Mouse (Mus musculus) cerebellum, adult (tissue): ENCODE results near the gene Olfr769.
"Not testable (repeated sequence)": the region's sequence is repeated elsewhere in the genome, so short reads cannot be mapped to it uniquely, and the experiment has no call there.

ENCODE experiments used
- ATAC-seq: cut with Nextera tagmentation; 2 replicates; pipeline ENCODE4 v1.9.2; 2017; ENCODE audit warnings: mild to moderate bottlenecking, moderate library complexity, mixed read lengths; ENCODE audit not compliant: insufficient number of reproducible peaks, low FRiP score, low TSS enrichment

Olfr769 gene

DNA sequence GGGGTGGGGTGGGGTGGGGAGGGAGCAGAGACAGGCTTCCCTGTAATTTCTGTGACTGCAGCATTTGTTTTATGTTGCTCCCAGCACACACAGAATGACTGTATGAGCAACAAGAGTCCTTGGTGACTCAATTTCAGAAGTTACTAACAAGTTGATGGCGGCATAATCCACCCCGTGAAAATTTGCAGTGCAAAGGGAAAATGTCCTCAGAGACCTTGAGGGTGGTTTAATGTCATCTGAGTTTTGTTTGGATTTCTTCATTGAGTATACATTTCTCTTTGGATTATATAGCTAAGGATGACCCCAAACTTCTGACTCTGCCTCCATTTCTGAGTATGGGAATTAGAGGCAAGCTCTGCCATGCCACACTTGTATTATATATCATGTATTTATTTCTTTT lies at the start of gene Olfr769:
Olfr769 (minus strand) TSS at position 101 of the 400 bp plus-strand sequence.
- no peak for ATAC-seq

DNA sequence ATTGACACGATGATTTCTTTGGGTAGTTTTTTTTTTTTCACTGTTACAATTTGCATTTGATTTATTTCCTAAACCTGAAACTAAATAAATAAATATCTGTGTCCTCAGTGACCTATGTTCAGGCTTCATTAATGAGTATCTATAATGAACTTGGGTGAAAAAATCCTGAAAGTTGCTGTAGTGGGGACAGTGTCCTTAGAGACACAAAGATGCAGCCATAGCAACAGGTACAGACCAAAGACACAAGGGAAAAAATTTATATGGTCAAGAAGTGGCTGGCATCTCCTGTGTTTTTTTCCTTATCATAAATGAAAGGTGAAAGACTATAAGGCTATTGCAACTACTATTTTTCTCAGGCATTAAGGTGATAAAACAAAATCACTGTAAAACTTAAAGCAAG lies 47.0 kb upstream of the Olfr769 start, which contains the start of gene Olfr771:
Olfr771 (minus strand) TSS at position 101 of the 400 bp plus-strand sequence.
- no peak for ATAC-seq

DNA sequence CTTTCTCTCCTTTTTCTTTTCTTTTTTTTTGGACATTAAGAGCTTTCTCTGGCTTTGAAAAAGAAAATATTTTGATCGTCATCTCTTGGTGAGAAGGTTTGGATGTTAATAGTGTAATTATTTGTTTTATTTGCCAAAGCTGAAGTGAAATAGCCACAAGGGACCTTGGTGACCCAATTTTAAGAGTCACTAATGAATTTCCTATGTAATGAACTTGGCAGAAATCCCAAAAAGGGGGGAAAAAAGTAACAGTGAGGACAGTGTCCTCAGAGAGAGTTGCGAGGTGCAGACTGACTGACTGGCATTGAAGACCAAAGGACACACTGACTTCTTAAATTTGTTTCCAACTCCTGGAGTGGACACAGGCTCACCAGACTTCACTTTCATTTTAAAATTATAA lies 21.2 kb upstream of the Olfr769 start, which contains the start of gene Olfr770:
Olfr770 (minus strand) TSS at position 101 of the 400 bp plus-strand sequence.
- ATAC-seq: no peak

DNA sequence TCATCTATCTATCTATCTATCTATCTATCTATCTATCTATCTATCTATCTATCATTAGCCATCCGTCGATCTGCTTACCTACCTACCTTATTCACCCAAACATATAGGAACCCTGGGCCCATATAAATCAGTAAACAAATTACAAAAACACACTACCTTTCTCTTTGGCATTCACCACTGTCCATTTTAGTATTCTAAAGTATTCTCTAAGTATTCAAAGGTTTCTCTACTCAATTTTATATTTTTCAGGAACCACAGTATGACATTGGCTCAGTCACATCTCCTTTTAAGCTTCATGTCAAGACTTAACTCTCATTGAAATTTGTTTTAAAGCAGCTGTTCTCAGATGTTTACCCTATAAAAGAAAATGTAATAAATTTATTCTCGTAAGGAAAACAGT lies 2.5 kb downstream of the Olfr769 start:
- no peak for ATAC-seq

DNA sequence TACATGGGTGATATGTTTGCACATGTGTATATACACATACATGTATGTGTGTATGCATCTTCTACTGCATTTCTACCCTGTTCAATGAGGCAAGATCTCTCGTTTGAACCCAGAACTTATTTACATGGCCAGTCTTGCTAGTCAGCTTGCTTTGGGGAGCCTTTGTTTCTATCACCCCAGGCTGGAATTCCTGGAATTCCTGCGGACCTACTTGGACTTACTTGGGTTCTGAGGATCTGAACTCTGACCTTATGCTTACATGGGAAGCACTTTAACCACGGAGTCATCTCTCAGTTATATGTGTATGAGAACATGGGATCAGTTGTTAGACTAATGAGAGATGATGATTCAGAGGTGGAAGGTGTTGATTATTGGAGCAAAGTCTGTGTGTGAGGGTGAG lies 16.4 kb downstream of the Olfr769 start:
- ATAC-seq: no peak

DNA sequence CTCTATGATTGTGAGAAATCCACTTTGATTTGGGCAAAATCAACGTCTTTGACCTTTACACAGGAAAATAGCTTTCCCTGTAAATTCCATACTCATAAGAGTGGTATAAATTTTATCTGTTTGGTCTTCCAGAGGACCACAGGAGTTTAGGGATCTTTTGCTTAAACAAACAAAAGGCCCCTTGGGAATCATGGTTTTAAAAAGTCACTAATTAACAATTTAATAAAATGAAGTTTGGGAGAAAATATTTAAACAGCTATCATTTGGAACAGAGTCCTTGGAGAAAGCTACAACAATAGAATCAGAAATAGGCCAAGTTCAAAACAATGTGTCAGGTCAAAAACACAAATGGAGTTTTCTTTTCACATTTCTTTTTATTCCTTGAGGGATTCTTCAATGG lies 18.4 kb downstream of the Olfr769 start, which contains the start of gene Olfr768:
Olfr768 (minus strand) TSS at position 101 of the 400 bp plus-strand sequence.
- no peak for ATAC-seq

DNA sequence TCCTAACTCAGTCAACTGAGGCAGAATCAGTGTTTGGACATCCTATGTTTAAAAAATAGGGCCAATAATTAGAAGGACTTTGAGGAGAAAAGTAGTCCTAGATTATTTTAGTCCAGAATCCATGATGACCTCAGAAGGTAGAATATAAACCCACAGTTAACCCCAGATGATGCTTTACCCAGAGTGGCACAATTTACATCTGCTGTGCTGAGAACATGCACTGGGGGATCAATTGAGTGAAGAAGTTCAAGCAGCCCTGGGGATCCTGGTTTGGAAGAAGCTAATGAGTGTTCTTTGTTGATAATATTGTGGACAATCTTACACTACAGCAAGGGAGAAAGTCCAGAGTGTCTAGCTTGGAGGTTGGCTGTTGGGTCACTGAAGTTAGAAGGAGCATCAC lies 34.9 kb downstream of the Olfr769 start, which contains the start of gene Olfr767:
Olfr767 (minus strand) TSS at position 101 of the 400 bp plus-strand sequence.
- ATAC-seq: not testable (repeated sequence)

DNA sequence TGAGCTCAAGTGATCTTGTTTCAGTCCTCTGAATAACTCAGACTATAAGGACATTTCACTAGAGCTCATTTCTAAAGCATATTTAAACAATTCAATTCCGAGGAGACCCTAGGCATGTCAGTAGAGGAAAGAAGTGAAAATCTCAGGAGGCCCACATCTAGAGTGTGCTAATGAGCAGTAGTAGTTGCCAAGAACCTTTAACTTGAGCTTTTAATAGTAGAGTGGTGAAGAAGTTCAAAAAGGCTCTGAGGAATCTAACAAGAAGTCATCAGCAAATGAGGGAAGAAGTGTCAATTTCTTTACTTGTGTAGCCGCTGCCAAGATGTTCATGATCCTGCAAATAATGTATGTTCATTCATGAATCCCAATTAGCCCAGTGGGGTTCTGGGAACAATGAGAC lies 48.8 kb downstream of the Olfr769 start, which contains the start of gene Olfr766-ps1:
Olfr766-ps1 (minus strand) TSS at position 101 of the 400 bp plus-strand sequence.
- no peak for ATAC-seq
